Mouse (Mus musculus) CH12F3 (cell line): ENCODE results near the gene Rasgrp2.

ENCODE experiments used
- in situ Hi-C: fragments of 300-500 bp; cut with MboI; formaldehyde crosslinking; loops from 2 replicates; pipeline ENCODE4 v1.14.3; 2020; ENCODE audit warnings: low sequenced_read_pairs

Gene Rasgrp2

DNA sequence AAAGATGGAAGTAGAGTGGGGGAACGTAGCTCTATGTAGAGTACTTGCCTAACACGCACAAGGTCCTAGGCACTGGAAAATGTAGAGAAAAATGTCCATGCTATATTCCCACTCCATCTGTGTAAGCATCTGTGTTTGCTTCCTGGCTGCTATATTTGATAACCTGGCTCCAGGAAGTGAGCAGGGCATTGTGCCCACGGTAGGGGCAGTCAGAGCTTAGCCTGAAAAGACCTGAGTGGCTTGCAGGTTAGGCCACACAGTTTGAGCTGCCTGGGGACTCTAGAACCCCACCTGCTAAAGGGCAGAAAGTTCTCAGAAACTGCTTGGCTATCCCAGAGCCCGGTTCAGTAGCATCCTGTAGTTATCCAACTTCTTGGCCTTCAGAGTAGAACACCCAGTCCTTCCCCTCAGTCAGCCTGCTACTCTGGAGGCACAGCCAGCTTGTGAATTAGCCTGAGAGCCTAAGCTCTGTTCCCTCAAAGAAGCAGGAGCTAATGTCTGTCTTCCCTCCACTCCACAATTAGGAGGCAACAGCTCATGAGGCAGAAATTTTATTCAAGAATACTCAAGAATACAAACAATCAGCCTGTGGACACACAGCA lies 16.7 kb upstream of the Rasgrp2 start:
- in situ Hi-C loops: no loop called here

DNA sequence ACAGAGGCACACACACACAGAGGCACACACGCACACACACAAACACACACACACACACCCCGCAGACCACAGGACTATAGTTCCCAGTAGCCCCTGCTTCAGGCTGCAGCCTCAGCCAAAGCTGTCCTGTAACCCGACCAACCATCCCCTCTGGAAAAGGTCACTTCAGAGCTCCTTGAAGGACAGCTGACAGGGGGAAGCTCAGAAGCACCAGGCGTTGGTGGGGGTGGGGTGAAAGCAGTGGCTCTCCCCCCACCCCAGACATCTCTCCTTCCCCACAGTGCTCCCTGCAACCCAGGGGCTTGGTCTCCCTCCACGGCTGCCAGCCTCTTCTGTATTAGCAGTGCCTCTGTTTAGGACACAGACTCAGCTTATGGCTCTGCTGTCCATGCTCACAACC lies 15.7 kb upstream of the Rasgrp2 start:
- in situ Hi-C loops: no loop called here

DNA sequence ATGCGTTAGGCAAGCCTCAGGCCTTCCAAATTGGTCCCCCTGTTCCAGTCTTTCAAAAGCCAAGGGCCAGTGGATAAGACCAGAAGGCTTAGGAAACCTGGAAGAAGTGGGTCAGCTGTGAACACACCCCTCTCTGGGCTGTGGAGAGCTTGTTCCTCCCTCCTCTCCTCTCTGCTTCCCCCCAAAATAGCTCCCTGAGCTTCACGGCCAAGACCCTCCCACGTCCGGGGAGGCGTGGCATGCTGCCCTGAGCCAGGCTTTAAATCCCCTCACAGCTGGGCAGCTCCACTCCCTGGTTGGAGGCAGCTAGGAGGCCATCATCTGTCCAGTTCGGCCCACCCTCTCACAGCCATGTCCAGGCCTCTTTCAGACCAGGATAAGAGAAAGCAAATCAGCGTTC lies 15.0 kb upstream of the Rasgrp2 start, which contains the start of gene Pygm:
TSS of gene Pygm (plus strand) at position 272 of the 400 bp plus-strand sequence.
- in situ Hi-C loops: no loop called here

DNA sequence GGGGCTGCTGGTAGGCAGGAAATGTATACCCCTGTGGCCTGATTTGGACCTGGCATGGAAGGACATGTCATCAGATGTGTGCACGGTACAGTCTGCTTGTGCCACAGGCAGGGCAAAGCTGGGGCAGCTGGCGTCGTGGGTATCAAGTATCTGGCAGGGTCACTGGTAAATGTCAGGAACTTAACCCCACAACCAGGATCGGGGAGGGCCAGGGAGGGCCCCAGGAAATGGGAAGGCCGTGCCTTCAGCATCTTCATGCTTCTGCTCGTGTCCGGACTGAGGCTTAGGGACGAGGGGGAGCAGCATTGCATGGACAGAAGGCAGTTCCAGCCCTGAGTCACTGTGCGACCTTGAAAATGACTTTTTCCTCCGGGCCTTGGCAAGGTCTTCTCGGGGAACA lies 14.2 kb upstream of the Rasgrp2 start:
- in situ Hi-C loops: no loop called here

DNA sequence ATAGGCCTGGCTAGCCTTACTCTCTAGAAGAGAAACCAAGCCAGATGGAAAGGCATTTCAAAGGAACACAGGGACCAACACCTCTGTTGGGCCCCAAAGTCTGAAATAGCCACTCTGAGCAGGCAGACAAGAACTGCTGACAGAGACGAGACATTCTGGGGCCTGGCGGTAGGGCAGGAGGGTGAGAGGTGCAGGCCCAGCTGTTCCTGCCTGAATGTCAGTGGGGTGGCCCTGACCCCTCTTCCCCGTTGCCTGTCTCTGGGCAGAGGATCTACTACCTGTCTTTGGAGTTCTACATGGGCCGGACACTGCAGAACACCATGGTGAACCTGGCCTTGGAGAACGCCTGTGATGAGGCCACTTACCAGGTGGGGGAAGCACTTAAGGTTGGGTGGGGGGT lies 13.7 kb upstream of the Rasgrp2 start:
- in situ Hi-C loops: no loop called here

DNA sequence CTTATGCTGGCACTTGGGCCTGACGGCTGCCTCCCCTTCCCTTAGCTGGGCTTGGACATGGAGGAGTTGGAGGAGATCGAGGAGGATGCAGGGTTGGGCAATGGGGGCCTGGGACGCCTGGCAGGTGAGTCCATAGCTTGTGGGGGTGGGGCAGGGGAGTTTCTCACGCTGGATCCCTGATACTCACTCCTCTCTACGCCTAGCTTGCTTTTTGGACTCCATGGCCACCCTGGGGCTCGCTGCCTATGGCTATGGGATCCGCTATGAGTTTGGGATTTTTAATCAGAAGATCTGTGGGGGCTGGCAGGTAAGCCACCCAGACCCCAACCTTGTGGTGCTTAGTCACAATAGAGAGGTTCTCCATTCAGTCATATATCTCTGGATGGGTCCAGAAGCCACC lies 13.3 kb upstream of the Rasgrp2 start:
- in situ Hi-C loops: no loop called here

DNA sequence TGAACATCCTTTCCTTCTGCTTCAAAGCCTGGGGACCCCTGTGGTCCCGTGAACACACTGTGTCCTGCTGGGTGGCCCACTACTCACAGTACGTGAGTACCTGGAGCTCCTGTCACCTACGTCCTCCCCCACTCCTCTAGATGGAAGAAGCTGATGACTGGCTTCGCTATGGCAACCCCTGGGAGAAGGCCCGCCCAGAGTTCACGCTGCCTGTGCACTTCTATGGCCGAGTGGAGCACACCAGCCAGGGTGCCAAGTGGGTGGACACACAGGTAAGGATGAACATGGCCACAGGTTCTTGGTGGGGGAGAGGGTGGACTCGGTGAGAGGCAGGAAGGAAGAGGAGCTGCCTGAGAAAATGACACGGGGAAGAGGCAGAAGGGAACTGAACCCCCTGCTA lies 12.9 kb upstream of the Rasgrp2 start:
- in situ Hi-C loops: no loop called here

DNA sequence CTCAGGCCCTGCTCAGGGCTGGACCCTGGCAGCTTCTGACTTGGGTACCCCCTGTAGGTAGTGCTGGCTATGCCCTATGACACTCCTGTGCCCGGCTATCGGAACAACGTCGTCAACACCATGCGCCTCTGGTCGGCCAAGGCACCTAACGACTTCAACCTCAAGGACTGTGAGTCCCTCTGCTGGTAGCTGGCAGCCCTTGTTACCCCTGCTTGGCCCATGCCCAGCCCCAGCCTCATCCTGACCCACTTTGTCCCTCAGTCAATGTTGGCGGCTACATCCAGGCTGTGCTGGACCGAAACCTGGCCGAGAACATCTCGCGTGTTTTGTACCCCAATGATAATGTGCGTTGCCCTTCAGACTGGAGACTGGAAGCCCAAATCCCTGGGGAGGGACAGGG lies 11.1 kb upstream of the Rasgrp2 start:
- in situ Hi-C loops: no loop called here

DNA sequence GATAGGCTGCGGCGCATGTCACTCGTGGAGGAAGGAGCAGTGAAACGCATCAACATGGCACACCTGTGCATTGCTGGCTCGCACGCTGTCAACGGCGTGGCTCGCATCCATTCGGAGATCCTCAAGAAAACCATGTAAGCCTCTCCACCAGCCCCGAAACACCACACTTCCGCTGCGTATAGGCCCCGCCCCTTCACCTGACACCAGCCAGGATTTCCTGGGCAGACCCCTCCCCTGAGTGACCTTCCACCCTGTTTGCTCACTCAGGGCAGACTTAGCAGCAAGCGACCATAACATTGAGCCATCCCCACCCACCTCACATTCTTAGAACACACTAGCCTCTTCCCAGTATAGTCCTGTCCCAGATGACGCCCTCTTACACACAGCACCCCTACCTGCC lies 9.3 kb upstream of the Rasgrp2 start:
- in situ Hi-C loops: no loop called here

DNA sequence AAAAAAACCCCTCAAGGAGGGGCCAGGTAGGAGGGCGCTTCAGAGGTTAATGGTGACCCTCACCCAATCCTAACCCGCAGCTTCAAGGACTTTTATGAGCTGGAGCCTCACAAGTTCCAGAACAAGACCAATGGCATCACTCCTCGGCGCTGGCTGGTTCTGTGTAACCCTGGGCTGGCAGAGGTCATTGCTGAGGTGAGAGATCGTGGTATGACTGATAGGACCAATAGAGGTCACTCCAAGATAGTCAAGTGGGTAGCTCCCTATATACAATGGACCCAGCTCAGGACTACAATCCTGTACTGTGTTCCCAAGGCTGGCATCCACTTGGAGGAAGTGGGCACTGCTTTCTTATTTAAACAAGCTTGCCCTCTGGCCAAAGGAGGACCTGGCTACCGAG lies 8.9 kb upstream of the Rasgrp2 start:
- in situ Hi-C loops: no loop called here

DNA sequence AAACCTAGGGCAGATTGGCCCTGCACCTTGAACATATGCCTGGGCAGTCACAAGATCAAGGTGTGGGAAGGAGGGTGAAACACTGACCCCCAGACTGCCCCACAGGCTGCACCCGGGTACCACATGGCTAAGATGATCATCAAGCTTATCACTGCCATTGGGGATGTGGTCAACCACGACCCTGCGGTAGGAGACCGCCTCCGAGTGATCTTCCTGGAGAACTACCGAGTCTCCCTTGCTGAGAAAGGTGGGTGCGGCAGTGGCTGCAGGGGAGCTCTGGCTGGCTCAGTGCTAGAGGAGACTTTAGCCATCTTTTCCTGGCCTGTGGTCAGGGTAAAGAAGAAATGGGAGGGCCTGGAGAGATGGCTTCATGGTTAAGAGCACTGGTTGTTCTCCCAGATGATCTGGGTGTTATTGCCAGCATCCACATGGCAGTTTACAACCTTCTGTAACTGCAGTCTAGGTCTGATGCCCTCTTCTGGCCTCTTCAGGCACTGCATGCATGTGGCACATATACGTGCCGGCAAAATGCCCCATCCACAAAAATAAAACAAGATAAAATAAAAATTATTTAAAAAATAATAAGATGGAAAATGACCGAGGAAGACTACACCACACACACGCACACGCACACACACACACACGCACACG lies 6.3 kb upstream of the Rasgrp2 start:
- in situ Hi-C loops: no loop called here

DNA sequence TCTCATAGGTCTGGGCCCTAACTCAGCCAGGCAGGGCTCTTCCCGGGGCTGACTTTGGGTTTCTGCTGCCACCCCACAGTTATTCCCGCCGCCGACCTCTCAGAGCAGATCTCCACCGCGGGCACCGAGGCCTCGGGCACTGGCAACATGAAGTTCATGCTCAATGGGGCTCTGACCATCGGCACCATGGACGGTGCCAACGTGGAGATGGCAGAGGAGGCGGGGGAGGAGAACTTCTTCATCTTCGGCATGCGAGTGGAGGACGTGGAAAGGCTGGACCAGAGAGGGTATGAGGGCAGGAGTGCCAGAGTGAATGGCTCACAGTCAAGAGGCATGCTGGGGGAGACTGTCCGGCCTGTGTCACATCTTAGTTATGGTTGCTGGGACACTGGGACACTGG lies 5.5 kb upstream of the Rasgrp2 start:
- in situ Hi-C loops: no loop called here

DNA sequence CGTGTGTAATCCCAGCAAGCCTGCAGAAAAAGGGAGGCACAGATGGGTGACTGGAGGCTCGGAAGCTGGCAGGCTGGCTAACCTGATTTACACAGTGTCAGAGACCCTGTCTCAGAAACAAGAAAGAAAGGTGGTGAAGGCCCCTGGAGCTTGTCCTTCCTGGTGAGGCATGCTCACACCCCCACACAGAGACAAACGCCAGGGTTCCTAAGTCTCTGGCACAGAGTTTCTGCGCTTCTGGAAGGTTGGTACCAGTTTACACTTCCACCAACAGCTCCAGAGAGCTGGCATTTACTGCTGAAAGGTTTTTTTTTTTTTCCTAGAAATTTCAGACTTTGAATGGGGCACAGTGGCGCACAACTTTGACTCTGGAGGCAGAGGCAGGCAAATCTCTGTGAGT lies 2.9 kb upstream of the Rasgrp2 start:
- in situ Hi-C loops: no loop called here

DNA sequence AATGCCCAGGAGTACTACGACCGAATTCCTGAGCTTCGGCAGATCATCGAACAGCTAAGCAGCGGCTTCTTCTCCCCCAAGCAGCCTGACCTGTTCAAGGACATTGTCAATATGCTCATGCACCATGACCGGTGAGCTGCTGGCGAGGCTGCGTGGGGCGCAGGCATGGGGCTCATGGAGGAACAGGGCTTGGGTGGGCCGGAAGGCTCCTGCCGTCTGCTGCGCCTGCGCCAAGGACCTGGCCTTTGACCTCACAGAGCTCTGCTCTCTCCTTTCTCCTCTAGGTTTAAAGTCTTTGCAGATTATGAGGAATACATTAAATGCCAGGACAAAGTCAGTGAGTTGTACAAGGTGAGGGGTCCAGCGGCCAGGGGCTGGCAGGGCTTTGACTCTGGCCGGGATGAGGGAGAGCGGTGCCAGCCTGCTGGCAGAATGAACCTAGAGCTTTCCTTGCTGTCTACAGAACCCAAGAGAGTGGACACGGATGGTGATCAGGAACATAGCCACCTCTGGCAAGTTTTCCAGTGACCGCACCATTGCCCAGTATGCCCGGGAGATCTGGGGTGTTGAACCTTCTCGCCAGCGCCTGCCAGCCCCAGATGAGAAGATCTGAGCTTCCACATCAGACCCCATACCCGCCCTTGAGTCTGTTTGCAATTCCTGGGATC lies 1.4 kb upstream of the Rasgrp2 start:
- in situ Hi-C loops: no loop called here

DNA sequence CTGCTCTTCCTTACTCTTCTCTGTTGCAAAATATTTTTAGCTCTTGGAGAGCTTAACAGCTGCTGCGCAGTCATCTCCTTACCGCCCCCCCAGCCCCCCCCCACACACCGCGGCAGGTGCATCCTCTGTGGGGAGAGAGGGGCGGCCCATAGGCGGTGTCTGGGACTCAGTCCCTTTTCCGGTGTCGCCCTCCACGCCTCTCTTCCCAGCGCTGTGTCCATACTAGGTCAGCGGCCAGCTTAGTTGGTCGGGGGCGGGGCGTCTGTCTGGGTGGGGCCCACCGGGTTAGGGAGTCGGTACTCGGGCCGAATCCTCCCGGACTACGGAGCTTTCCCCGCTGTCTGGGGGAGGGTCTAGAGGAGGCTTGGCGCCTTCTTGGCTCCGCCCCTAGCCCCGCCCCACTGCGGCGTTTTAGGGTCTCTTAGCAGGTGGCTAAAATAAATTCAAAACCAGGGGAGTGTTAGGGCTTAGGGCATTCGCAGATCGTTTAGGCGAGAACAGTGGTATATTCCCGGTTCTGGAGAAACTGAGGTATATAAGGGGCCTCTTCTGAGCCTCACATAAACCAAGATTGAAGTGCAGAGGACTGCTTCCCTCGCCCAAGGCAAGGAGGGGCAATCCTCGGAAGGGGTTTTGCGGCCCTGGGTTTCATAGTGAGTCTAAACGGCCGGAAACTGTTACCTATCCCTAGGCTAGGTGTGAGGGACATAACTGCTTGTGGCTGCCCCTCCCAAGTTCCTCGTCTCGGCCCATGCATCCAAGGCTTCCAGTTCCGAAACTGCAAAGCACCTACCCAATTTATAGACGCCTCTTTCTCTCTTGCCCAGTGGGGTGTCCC lies 474 bp upstream of the Rasgrp2 start:
- in situ Hi-C loops: no loop called here

DNA sequence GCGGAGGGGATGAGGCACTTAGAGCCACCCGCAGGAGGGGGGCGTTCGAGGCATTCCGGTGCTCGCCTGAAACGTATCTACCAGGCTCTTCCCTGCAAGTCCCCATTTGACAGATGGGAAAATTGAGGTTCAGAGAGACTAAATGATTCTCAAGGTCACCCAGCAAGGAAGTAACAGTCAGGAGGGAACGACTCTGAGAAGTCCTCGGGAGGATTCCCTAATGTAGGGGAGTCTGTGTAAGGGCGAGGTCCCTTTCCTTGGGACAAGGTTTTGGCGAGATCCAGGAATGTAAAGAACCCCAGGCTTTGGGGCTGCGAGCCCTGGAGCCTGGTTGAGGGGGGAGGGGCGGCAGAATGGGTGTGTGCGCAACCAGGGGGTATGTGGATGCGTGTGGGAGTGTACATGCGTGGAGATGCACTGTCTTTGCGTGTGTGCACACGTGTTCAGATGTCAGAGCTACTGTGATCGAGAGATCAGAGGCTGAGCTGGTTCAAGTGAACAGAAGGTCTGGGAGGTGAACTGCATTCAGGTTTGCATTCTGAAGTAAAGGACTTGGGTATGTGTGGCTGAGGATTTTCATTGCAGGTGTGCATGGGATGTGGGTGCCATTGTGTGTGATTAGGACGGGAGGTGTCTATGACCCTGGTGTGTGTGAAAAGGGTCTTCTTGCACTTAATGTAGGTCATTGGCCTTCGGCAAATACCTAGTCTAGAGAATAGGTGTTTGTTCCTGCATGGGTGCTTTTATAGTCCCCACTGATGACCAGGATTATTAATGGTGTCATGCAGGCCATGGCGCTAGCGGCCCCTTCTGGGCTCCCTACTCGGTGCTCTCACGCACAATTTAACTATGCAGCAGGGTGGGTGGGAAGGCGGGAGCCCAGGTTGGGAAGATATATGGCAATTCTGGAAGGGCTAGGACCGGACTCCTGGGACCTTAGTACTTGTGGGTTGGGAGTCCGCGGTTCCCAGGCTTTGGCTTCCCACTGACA lies 1.3 kb downstream of the Rasgrp2 start:
- in situ Hi-C loops: no loop called here

DNA sequence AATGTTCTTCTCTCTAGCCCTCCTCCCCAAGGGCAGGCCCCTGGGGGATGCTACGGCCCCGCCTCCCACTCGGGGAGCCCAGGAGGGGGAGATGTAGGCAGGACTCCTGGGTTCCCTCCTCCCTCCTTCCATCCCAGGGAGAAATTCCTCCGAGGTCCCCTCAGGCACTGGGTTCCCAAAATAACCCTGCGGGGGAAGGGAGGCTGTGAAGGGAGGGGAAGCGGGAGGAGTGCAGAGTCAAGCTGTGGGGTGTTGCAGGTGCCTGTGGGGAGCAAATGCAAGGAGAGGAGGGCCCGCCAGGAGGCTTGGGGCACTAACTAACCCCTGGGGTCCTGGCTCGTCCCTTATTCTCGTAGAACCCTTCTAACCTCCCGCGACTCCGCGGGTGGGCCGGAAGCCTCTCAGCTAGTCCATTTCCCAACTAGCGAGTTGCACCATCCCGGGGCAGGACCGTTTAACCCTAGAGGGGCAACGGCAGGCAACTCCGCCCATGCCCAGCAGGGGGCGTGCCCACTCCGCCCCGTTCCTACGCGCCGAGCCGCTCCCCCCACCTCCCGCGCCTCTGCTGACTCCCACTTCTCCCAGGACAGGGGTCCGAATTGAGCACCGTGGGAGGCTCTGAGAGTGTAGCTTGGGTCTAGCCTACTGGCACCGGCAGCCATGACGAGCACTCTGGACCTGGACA lies 2.1 kb downstream of the Rasgrp2 start:
- in situ Hi-C loops: no loop called here

DNA sequence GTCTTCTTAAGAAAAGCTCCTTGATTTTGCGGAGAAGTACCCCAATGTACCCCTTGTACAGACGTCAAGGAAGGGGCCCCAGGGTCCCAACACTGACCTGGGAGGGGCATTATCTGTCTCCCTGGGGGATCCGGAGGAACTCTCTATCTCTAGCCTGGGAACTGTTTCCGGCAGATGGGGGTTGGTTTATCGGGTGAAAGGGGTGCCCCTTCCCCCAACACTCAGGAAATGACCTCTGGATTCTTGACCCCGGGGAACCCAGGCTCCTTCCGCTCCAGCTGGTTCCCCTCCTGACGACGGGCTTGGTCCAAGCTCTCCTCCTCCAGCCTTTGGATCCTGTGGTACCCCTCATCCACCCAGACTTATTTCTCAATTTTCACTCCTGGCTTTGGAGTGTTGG lies 2.8 kb downstream of the Rasgrp2 start:
- in situ Hi-C loops: no loop called here

DNA sequence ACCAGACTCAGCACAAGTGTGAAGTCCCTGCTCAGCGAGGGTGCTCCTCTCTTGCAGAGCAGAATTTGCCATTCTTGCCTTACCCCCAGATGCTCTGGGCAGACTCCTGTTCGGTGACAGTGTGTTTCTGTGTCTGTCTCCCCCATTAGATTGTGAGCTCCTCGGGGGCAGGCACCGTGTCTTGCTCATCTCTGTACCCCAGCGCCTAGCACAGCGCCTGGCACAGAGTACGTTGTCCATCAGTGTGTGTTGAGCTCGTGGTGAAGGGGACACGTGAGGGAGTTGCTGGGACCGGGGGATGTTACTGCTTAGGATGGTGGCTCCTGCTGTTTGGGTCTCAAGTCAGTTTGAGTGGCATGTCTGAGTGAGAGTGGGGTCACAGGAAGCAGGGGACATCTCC lies 4.7 kb downstream of the Rasgrp2 start:
- in situ Hi-C loops: no loop called here

DNA sequence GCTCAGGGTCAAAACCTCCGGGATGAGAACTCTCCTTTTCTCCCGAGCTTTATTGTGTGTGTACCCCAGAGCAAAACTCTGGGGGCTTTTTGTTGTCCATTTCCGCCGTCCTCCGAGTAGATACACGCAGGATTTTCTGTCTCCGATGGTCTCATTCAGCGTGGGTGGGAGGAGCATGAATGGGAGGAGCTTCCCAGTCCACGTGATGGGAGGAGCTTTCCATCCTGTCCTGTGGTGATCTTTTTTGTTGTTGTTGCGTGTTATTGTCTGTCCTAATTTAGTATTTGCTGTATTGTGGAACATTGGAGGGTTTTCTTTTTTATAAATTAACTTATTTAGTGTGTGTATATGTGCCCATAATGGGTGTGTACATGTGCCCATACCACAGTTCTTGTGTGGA lies 6.3 kb downstream of the Rasgrp2 start:
- in situ Hi-C loops: no loop called here
